Mouse (Mus musculus): ENCODE data around the gene Olfr463. TPM values are rescaled to one million over a fixed set of nuclear protein-coding genes. Genes with fewer than 3 reads are reported as not detected.
"Not testable (repeated sequence)": the region's sequence is repeated elsewhere in the genome, so short reads cannot be mapped to it uniquely, and the experiment has no call there.

Olfr463 gene
- polyA plus RNA-seq, 1 experiment, result not detected

DNA sequence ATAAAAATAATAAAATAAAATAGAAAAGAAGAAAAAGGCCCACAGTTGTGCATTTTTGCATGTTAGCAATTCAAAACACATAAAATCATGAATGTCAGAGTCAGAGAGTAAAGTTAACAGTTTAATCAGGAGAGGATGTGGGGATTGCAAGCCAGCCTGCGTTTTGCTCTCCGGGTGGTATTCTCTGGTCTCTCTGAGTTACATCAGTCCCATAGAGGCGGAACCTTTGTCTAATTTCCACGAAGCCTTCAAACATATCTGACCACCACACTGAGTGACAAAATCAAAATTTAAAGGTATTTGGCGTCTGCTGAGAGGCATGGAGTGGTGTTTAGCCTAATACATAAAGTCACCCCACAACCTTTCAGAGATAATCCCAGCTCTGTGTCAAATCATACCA, 12.3 kb downstream of the Olfr463 start:
- no peak for TF ChIP-seq CTCF (IDR thresholded peaks at IDR 0.05; ENCODE audit: control insufficient read depth, insufficient read depth, low read length)
- TF ChIP-seq POLR2A (IDR thresholded peaks at IDR 0.05; ENCODE audit: borderline replicate concordance, control insufficient read depth, low read depth, low read length), result no peak
- no peak overlapping the region for H3K27ac ChIP-seq (ENCODE audit: control insufficient read depth, insufficient read depth, low read depth, low read length, poor library complexity)
- peaks cover 2% of the 10 kb centered on the region; the same call in 1 of the 2 replicates for H3K4me1 ChIP-seq (ENCODE audit: control insufficient read depth, insufficient read depth, low read length)
- no peak overlapping the region for H3K4me3 ChIP-seq (replicated peaks; ENCODE audit: control insufficient read depth, low read depth, low read length)
- 71% methylated on average over 5 of the region's 5 CpGs for WGBS

DNA sequence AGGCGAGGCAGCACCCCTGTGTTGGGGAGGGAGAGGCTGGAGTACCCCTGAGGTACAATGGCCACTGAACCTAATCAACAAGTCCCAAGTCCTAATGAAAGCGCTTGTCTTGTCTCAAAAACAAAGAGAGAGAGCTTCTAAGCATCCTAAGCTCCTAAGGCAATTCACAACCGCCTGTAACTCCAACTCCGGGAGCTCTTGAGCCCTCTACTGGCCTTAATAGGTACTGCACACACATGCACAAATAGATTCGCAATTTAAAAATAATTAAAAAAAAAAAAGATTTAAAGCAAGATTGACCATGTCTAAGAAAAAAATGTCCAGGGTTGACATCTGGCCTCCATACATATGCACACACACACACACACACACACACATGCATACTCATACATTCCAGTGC, 13.7 kb downstream of the Olfr463 start:
- H3K4me3 ChIP-seq (replicated peaks; ENCODE audit: control insufficient read depth, low read depth, low read length), result no peak overlapping the region
- WGBS, result 40% methylated on average over 5 of the region's 5 CpGs
- H3K4me1 ChIP-seq (ENCODE audit: control insufficient read depth, insufficient read depth, low read length), result peaks cover 2% of the 10 kb centered on the region; the same call in 1 of the 2 replicates
- no peak overlapping the region for H3K27ac ChIP-seq (ENCODE audit: control insufficient read depth, insufficient read depth, low read depth, low read length, poor library complexity)
- TF ChIP-seq CTCF (IDR thresholded peaks at IDR 0.05; ENCODE audit: control insufficient read depth, insufficient read depth, low read length) (0 out of 2 replicates have a peak, but pooled peaks have one; percentile 4), POLR2A (IDR thresholded peaks at IDR 0.05; ENCODE audit: borderline replicate concordance, control insufficient read depth, low read depth, low read length) (no peak)

DNA sequence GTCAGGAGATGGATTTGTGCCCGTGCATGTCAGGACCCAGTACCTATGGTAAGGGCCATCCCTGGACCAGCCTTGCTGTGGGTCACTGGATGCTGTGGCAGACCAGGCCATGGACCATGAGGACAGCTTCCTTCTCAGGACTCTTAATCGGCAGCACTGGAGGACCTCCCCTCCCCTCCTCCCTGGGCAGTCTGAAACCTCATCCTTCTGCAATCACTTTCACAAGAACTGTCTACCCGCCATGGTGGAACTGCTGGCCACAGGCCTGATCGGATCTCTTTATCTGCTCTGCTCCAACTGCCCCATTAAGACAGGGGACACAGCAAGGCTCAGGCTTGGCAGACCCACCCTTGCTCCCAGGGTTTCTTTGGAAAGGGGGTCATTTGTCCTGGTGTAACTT, 15.5 kb downstream of the Olfr463 start:
- Histone ChIP-seq H3K27ac (ENCODE audit: control insufficient read depth, insufficient read depth, low read depth, low read length, poor library complexity) (no peak overlapping the region), H3K4me3 (replicated peaks; ENCODE audit: control insufficient read depth, low read depth, low read length) (no peak overlapping the region), H3K4me1 (ENCODE audit: control insufficient read depth, insufficient read depth, low read length) (peaks cover 2% of the 10 kb centered on the region; the same call in 1 of the 2 replicates)
- 37% methylated on average over 4 of the region's 4 CpGs for WGBS
- TF ChIP-seq POLR2A (IDR thresholded peaks at IDR 0.05; ENCODE audit: borderline replicate concordance, control insufficient read depth, low read depth, low read length) (no peak), CTCF (IDR thresholded peaks at IDR 0.05; ENCODE audit: control insufficient read depth, insufficient read depth, low read length) (no peak)

- Histone ChIP-seq H3K4me1 (ENCODE audit: control insufficient read depth, insufficient read depth, low read length) (peaks cover 2% of the 10 kb centered on the region; the same call in 1 of the 2 replicates), H3K27ac (ENCODE audit: control insufficient read depth, insufficient read depth, low read depth, low read length, poor library complexity) (no peak overlapping the region), H3K4me3 (replicated peaks; ENCODE audit: control insufficient read depth, low read depth, low read length) (no peak overlapping the region)
- no peak for TF ChIP-seq CTCF (IDR thresholded peaks at IDR 0.05; ENCODE audit: control insufficient read depth, insufficient read depth, low read length)
- TF ChIP-seq POLR2A (IDR thresholded peaks at IDR 0.05; ENCODE audit: borderline replicate concordance, control insufficient read depth, low read depth, low read length), result no peak
- 62% methylated on average over 9 of the region's 9 CpGs for WGBS
These were observed 17.4 kb downstream of the Olfr463 start for GRCm38 (mm10) chr11:87879826-87880225.

- Histone ChIP-seq H3K27ac (ENCODE audit: control insufficient read depth, insufficient read depth, low read depth, low read length, poor library complexity) (no peak within 1 kb of the TSS), H3K4me1 (ENCODE audit: control insufficient read depth, insufficient read depth, low read length) (no peaks in the 10 kb centered on the region), H3K4me3 (replicated peaks; ENCODE audit: control insufficient read depth, low read depth, low read length) (peak within 1 kb of the TSS; percentile 8)
- TF ChIP-seq CTCF (IDR thresholded peaks at IDR 0.05; ENCODE audit: control insufficient read depth, insufficient read depth, low read length) (no peak), POLR2A (IDR thresholded peaks at IDR 0.05; ENCODE audit: borderline replicate concordance, control insufficient read depth, low read depth, low read length) (no peak)
- 74% methylated on average over 6 of the region's 6 CpGs for WGBS
These were observed 21.8 kb downstream of the Olfr463 start, which contains the start of gene Epx for GRCm38 (mm10) chr11:87875436-87875835. Gene Epx, minus strand, starts transcription at chr11:87875536.

DNA sequence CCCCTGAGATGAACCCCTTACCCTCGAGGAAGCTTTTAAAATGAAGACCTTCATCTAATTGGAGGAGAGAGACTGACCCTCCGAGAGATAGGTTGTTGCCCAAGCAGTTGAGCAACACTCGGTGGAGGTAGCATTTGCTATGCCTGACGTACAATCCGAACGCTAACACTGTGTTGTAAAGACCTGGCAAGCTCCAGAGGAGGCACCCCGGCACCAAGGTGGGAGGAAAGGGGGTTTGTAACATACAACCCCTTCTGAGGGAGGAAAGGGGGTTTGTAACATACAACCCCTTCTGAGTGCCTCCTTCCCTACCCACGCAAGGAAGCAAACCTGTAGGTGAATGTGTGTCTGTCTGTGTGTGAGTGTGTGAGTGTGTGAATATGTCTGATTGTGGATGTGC, 25.4 kb downstream of the Olfr463 start:
- Histone ChIP-seq H3K27ac (ENCODE audit: control insufficient read depth, insufficient read depth, low read depth, low read length, poor library complexity) (no peak overlapping the region), H3K4me3 (replicated peaks; ENCODE audit: control insufficient read depth, low read depth, low read length) (no peak overlapping the region), H3K4me1 (ENCODE audit: control insufficient read depth, insufficient read depth, low read length) (no peaks in the 10 kb centered on the region)
- no peak for TF ChIP-seq POLR2A (IDR thresholded peaks at IDR 0.05; ENCODE audit: borderline replicate concordance, control insufficient read depth, low read depth, low read length)
- 50% methylated on average over 8 of the region's 8 CpGs for WGBS

DNA sequence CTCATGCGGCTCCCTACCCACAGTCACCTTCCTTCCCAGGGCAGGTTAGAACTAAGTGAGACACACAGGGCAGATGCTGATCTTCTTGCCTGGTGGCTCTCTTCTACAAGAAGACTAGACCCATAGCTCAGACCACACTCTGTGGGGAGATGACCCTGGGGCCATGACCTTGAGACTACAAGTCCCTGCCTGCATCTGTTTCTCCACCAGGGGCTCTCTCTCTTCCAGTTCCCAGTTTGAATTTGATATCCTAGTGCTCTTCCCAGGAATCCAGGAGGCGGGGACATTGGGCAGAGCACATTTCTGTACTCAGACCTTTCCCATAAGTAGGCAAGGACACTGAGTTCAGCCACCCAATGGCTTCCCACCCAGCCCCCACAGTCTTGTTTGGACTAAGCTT, 27.1 kb downstream of the Olfr463 start:
- WGBS, result 76% methylated on average over 2 of the region's 2 CpGs
- no peak overlapping the region for H3K4me3 ChIP-seq (replicated peaks; ENCODE audit: control insufficient read depth, low read depth, low read length)
- no peaks in the 10 kb centered on the region for H3K4me1 ChIP-seq (ENCODE audit: control insufficient read depth, insufficient read depth, low read length)
- no peak for TF ChIP-seq CTCF (IDR thresholded peaks at IDR 0.05; ENCODE audit: control insufficient read depth, insufficient read depth, low read length)
- no peak overlapping the region for H3K27ac ChIP-seq (ENCODE audit: control insufficient read depth, insufficient read depth, low read depth, low read length, poor library complexity)

DNA sequence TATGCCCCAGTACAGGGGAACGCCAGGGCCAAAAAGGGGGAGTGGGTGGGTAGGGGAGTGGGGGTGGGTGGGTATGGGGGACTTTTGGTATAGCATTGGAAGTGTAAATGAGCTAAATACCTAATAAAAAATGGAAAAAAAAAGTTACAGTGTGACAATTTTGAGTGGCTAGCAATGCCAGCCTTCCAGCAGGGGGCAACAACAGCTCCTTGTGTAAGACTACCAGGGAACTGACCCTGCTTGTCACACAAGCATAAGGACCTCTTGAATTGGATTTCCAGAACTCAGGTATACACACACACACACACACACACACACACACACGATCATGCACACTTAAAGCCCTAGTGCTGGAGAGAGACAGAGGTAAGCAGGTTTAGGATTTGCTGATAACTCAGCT, 30.3 kb downstream of the Olfr463 start:
- 59% methylated on average over 1 of the region's 2 CpGs for WGBS

GRCm38 (mm10) chr11:87862805-87863204, 34.4 kb downstream of the Olfr463 start:
- WGBS, result 85% methylated on average over 13 of the region's 13 CpGs
- Histone ChIP-seq H3K4me3 (replicated peaks; ENCODE audit: control insufficient read depth, low read depth, low read length) (no peak overlapping the region), H3K4me1 (ENCODE audit: control insufficient read depth, insufficient read depth, low read length) (no peaks in the 10 kb centered on the region), H3K27ac (ENCODE audit: control insufficient read depth, insufficient read depth, low read depth, low read length, poor library complexity) (no peak overlapping the region)
- TF ChIP-seq CTCF (IDR thresholded peaks at IDR 0.05; ENCODE audit: control insufficient read depth, insufficient read depth, low read length) (no peak), POLR2A (IDR thresholded peaks at IDR 0.05; ENCODE audit: borderline replicate concordance, control insufficient read depth, low read depth, low read length) (no peak)

More for the DNA sequence above, 30.3 kb downstream of the Olfr463 start:
- not testable (repeated sequence) for H3K4me1 ChIP-seq (ENCODE audit: control insufficient read depth, insufficient read depth, low read length); H3K27ac ChIP-seq (ENCODE audit: control insufficient read depth, insufficient read depth, low read depth, low read length, poor library complexity); H3K4me3 ChIP-seq (replicated peaks; ENCODE audit: control insufficient read depth, low read depth, low read length)
